Comparison of ENCODE assay signal across 24 mouse cellular contexts in the genomic region with DNA sequence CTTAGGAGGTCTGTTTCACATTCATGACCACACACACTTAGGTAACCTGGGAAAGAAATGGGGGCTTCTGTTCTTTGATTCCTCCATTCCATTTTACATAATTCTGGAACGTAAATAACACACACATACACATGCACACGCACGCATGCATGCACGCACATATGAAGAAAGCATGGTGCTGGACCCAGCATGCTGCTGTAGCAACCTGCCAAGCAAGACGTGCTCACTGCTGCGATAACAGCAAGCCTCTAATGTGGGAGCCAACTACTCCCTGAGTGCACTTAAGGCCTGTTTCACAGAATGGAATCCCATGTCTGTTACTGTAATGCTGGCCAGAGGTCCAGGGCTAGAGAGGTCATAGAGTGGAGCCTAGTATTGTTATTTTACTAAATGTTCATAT. TPM values are rescaled to one million over a fixed set of nuclear protein-coding genes. Genes with fewer than 3 reads are reported as not detected.
DNase-seq lines count a peak whose midpoint lies in the region; ATAC-seq and TF ChIP-seq lines count a peak whose summit lies in the region.
"Had no signal": no experiment of that assay in that cellular context is flagged by ENCODE, and none has a peak within 500 bp of the region (broad histone marks: within the 10 kb centered on the region; RNA-seq: fewer than 3 reads in every experiment).

No protein-coding gene starts in this region.

- H3K4me2 ChIP-seq in lung, embryonic 14.5 days = no peak overlapping the region; the same call in 1 of the 2 replicates
- no peak overlapping the region for H3K4me2 ChIP-seq in lung, postnatal 0 days (replicated peaks; ENCODE audit: low read depth, low read length)
- peak overlapping the region; percentile 77 for H3K4me2 ChIP-seq in liver, embryonic 15.5 days
- H3K4me2 ChIP-seq in stomach, embryonic 16.5 days (ENCODE audit: low read depth, low read length) = no peak overlapping the region
- H3K4me2 ChIP-seq: hindbrain, embryonic 14.5 days had no signal

- H3K27me3 ChIP-seq in lung, embryonic 14.5 days (ENCODE audit: insufficient read depth, low read length) = no peaks in the 10 kb centered on the region
- no peaks in the 10 kb centered on the region for H3K27me3 ChIP-seq in lung, postnatal 0 days (replicated peaks; ENCODE audit: insufficient read depth, low read length)
- no peaks in the 10 kb centered on the region for H3K27me3 ChIP-seq in liver, embryonic 15.5 days
- H3K27me3 ChIP-seq in stomach, embryonic 16.5 days (ENCODE audit: control insufficient read depth, insufficient read depth, low read length) = peaks cover 4% of the 10 kb centered on the region
- peaks cover 57% of the 10 kb centered on the region for H3K27me3 ChIP-seq in embryonic facial prominence, embryonic 10.5 days (replicated peaks; ENCODE audit: low read depth, poor library complexity, severe bottlenecking)

- DNase-seq in lung, embryonic 14.5 days = no peak
- no peak for DNase-seq in lung, postnatal 0 days (ENCODE audit: low spot score)
- no peak for DNase-seq in thymus, adult 18-20 months
- DNase-seq in left cerebral cortex, adult 11 months (ENCODE audit: low spot score) = no peak
- DNase-seq in embryonic facial prominence, embryonic 10.5 days (ENCODE audit: low spot score) = no peak
- DNase-seq: adrenal gland, adult 8-10 months; cerebellum, adult 9-10 months; heart, postnatal 10 days; kidney, adult 8-10 months; layer of hippocampus, postnatal 36 days; thymus, adult 2 months had no signal

- H3K27ac ChIP-seq in lung, embryonic 14.5 days (ENCODE audit: low read depth) = peak overlapping the region; percentile 9; the same call in 1 of the 2 replicates
- no peak overlapping the region for H3K27ac ChIP-seq in lung, postnatal 0 days (ENCODE audit: low read length)
- H3K27ac ChIP-seq in liver, embryonic 15.5 days (replicated peaks) = peak overlapping the region; percentile 99
- H3K27ac ChIP-seq in stomach, embryonic 16.5 days (ENCODE audit: low read length) = no peak overlapping the region
- no peak overlapping the region for H3K27ac ChIP-seq in embryonic facial prominence, embryonic 10.5 days (replicated peaks)
- H3K27ac ChIP-seq: hindbrain, embryonic 14.5 days had no signal

- H3K4me3 ChIP-seq in lung, embryonic 14.5 days (ENCODE audit: low read depth, low read length) = no peak overlapping the region
- H3K4me3 ChIP-seq in lung, postnatal 0 days (ENCODE audit: low read depth, low read length) = no peak overlapping the region
- H3K4me3 ChIP-seq in liver, embryonic 15.5 days (replicated peaks) = peak overlapping the region; percentile 35
- no peak overlapping the region for H3K4me3 ChIP-seq in stomach, embryonic 16.5 days (replicated peaks; ENCODE audit: low read length)
- no peak overlapping the region for H3K4me3 ChIP-seq in embryonic facial prominence, embryonic 10.5 days
- H3K4me3 ChIP-seq: midbrain, embryonic 10.5 days had no signal

- no peaks in the 10 kb centered on the region for H3K9me3 ChIP-seq in lung, embryonic 14.5 days (ENCODE audit: low read depth, low read length)
- H3K9me3 ChIP-seq in lung, postnatal 0 days (ENCODE audit: low read length) = no peaks in the 10 kb centered on the region
- H3K9me3 ChIP-seq in liver, embryonic 15.5 days (replicated peaks) = no peaks in the 10 kb centered on the region
- H3K9me3 ChIP-seq in stomach, embryonic 16.5 days (replicated peaks; ENCODE audit: control insufficient read depth, low read length) = no peaks in the 10 kb centered on the region
- H3K9me3 ChIP-seq in embryonic facial prominence, embryonic 10.5 days = no peaks in the 10 kb centered on the region
- H3K9me3 ChIP-seq: midbrain, embryonic 10.5 days had no signal

- ATAC-seq in lung, embryonic 14.5 days (ENCODE audit: insufficient read depth) = no peak
- no peak for ATAC-seq in lung, postnatal 0 days
- peak; percentile 71 for ATAC-seq in erythroblast, adult 5-6 weeks (replicated peaks; ENCODE audit: low FRiP score, poor library complexity, severe bottlenecking)
- peak; percentile 78 for ATAC-seq in liver, embryonic 15.5 days (ENCODE audit: insufficient read depth)
- ATAC-seq in stomach, embryonic 16.5 days (ENCODE audit: insufficient read depth, low FRiP score) = peak; percentile 43; the same call in 1 of the 2 replicates

- TF ChIP-seq EP300 in lung, postnatal 0 days (IDR thresholded peaks at IDR 0.05) = no peak

- no peak overlapping the region for H3K9ac ChIP-seq in lung, embryonic 14.5 days
- no peak overlapping the region for H3K9ac ChIP-seq in lung, postnatal 0 days (replicated peaks; ENCODE audit: low read depth)
- H3K9ac ChIP-seq in liver, embryonic 15.5 days = peak overlapping the region; percentile 62
- no peak overlapping the region for H3K9ac ChIP-seq in stomach, embryonic 16.5 days (ENCODE audit: low read length)
- H3K9ac ChIP-seq: hindbrain, embryonic 14.5 days had no signal

- no peaks in the 10 kb centered on the region for H3K4me1 ChIP-seq in lung, embryonic 14.5 days (ENCODE audit: insufficient read depth)
- H3K4me1 ChIP-seq in lung, postnatal 0 days (ENCODE audit: insufficient read depth, low read depth, low read length) = no peaks in the 10 kb centered on the region
- H3K4me1 ChIP-seq in liver, embryonic 15.5 days (replicated peaks) = peaks cover 58% of the 10 kb centered on the region
- no peaks in the 10 kb centered on the region for H3K4me1 ChIP-seq in stomach, embryonic 16.5 days (ENCODE audit: control insufficient read depth, insufficient read depth, low read length)
- H3K4me1 ChIP-seq in embryonic facial prominence, embryonic 10.5 days = no peaks in the 10 kb centered on the region

- no peak for TF ChIP-seq CTCF in lung, embryonic 14.5 days (IDR thresholded peaks at IDR 0.05; ENCODE audit: low read depth)
- TF ChIP-seq CTCF in lung, postnatal 0 days (IDR thresholded peaks at IDR 0.05) = no peak

- H3K36me3 ChIP-seq in lung, embryonic 14.5 days (ENCODE audit: insufficient read depth) = no peaks in the 10 kb centered on the region
- no peaks in the 10 kb centered on the region for H3K36me3 ChIP-seq in lung, postnatal 0 days (ENCODE audit: insufficient read depth, low read length)
- H3K36me3 ChIP-seq in liver, embryonic 15.5 days (replicated peaks) = no peaks in the 10 kb centered on the region
- no peaks in the 10 kb centered on the region for H3K36me3 ChIP-seq in stomach, embryonic 16.5 days (ENCODE audit: control insufficient read depth, insufficient read depth, low read length)
- H3K36me3 ChIP-seq in embryonic facial prominence, embryonic 10.5 days (replicated peaks) = no peaks in the 10 kb centered on the region
- H3K36me3 ChIP-seq: midbrain, embryonic 10.5 days had no signal

- WGBS in lung, embryonic 14.5 days = 84% methylated on average over 6 of the region's 6 CpGs
- WGBS in lung, postnatal 0 days = 74% methylated on average over 6 of the region's 6 CpGs
- 43% methylated on average over 6 of the region's 6 CpGs for WGBS in liver, embryonic 15.5 days (ENCODE audit: insufficient replicate concordance)
- WGBS in stomach, embryonic 16.5 days = 79% methylated on average over 6 of the region's 6 CpGs
- 83% methylated on average over 6 of the region's 6 CpGs for WGBS in embryonic facial prominence, embryonic 10.5 days

RNA-seq across cellular contexts. Expression of a gene that starts 19.4 kb away (rescaled TPM):
- polyA plus RNA-seq in lung, embryonic 14.5 days (2014; fragmentation: Nextera tagmentation; extraction: Ambion mirVana) = 54.1 and 62.0 TPM in 2 replicates
- 94.1 and 104 TPM in 2 replicates for polyA plus RNA-seq in lung, postnatal 0 days (2015; fragmentation: Nextera tagmentation; extraction: Ambion mirVana)
- 126 and 156 TPM in 2 replicates for total RNA-seq in erythroblast, adult 5-6 weeks (2015; ENCODE audit: low replicate concordance)
- 132 and 164 TPM in 2 replicates for total RNA-seq in erythroblast, adult 5-6 weeks (2017; ENCODE audit: low replicate concordance)
- 86.9 and 90.8 TPM in 2 replicates for polyA plus RNA-seq in liver, embryonic 15.5 days (2015; fragmentation: Nextera tagmentation; extraction: Ambion mirVana)
- polyA plus RNA-seq in stomach, embryonic 16.5 days (2015; fragmentation: Nextera tagmentation; extraction: Ambion mirVana) = 51.3 and 53.1 TPM in 2 replicates
- 29.7 and 31.0 TPM in 2 replicates for polyA plus RNA-seq in embryonic facial prominence, embryonic 10.5 days (2016; fragmentation: Nextera tagmentation; extraction: Ambion mirVana)

RNA-seq across cellular contexts. Expression of a gene that starts 38.3 kb away (rescaled TPM):
- 0.47 TPM in 1 of 2 replicates, not detected in the other for polyA plus RNA-seq in lung, embryonic 14.5 days (2014; fragmentation: Nextera tagmentation; extraction: Ambion mirVana)
- polyA plus RNA-seq in lung, postnatal 0 days (2015; fragmentation: Nextera tagmentation; extraction: Ambion mirVana) = 0.45 TPM in 1 of 2 replicates, not detected in the other
- total RNA-seq in erythroblast, adult 5-6 weeks (2015; ENCODE audit: low replicate concordance) = 12.3 TPM in 1 of 2 replicates, not detected in the other
- total RNA-seq in erythroblast, adult 5-6 weeks (2017; ENCODE audit: low replicate concordance) = 7.8 TPM in 1 of 2 replicates, not detected in the other
- polyA plus RNA-seq in liver, embryonic 15.5 days (2015; fragmentation: Nextera tagmentation; extraction: Ambion mirVana) = 0.31 TPM in 1 of 2 replicates, not detected in the other
- not detected in 2 replicates for polyA plus RNA-seq in stomach, embryonic 16.5 days (2015; fragmentation: Nextera tagmentation; extraction: Ambion mirVana)
- polyA plus RNA-seq in embryonic facial prominence, embryonic 10.5 days (2016; fragmentation: Nextera tagmentation; extraction: Ambion mirVana) = not detected in 2 replicates
- total RNA-seq: ES-E14; gastrocnemius, postnatal 4 days; heart, postnatal 10 days; layer of hippocampus, postnatal 36 days; monocyte, adult 5-6 weeks had no signal
- polyA plus RNA-seq: hindbrain, embryonic 14.5 days; large intestine, adult 2 months; limb, embryonic 11.5 days; lung, embryonic 16.5 days; midbrain, embryonic 10.5 days; neural tube, embryonic 14.5 days; small intestine, adult 2 months; thymus, adult 2 months had no signal

RNA-seq across cellular contexts. Expression of a gene that starts 52.8 kb away (rescaled TPM):
- 32.8 and 36.4 TPM in 2 replicates for polyA plus RNA-seq in lung, embryonic 14.5 days (2014; fragmentation: Nextera tagmentation; extraction: Ambion mirVana)
- polyA plus RNA-seq in lung, postnatal 0 days (2015; fragmentation: Nextera tagmentation; extraction: Ambion mirVana) = 90.5 and 106 TPM in 2 replicates
- 43.9 and 52.3 TPM in 2 replicates for total RNA-seq in erythroblast, adult 5-6 weeks (2015; ENCODE audit: low replicate concordance)
- total RNA-seq in erythroblast, adult 5-6 weeks (2017; ENCODE audit: low replicate concordance) = 39.4 and 48.8 TPM in 2 replicates
- 29.9 and 34.7 TPM in 2 replicates for polyA plus RNA-seq in liver, embryonic 15.5 days (2015; fragmentation: Nextera tagmentation; extraction: Ambion mirVana)
- 52.3 and 58.1 TPM in 2 replicates for polyA plus RNA-seq in stomach, embryonic 16.5 days (2015; fragmentation: Nextera tagmentation; extraction: Ambion mirVana)
- 7.8 and 8.9 TPM in 2 replicates for polyA plus RNA-seq in embryonic facial prominence, embryonic 10.5 days (2016; fragmentation: Nextera tagmentation; extraction: Ambion mirVana)

Comparison
In these comparisons a context has a peak if more than half of its experiments do, and no peak if none do; other contexts are left out.
1. H3K27ac ChIP-seq: peak in lung, embryonic 14.5 days (single experiment) and liver, embryonic 15.5 days (single experiment); none in lung, postnatal 0 days (single experiment), stomach, embryonic 16.5 days (single experiment) and embryonic facial prominence, embryonic 10.5 days (single experiment).
2. ATAC-seq: peak in erythroblast, adult 5-6 weeks (single experiment), liver, embryonic 15.5 days (single experiment) and stomach, embryonic 16.5 days (single experiment); none in lung, embryonic 14.5 days (single experiment) and lung, postnatal 0 days (single experiment).